Mouse (Mus musculus): ENCODE measurements around the gene Shroom2. TPM values are rescaled to one million over a fixed set of nuclear protein-coding genes. Genes with fewer than 3 reads are reported as not detected.

The Shroom2 gene
- polyA plus RNA-seq, 1 experiment from 2014 or later, result 14.3 TPM

DNA sequence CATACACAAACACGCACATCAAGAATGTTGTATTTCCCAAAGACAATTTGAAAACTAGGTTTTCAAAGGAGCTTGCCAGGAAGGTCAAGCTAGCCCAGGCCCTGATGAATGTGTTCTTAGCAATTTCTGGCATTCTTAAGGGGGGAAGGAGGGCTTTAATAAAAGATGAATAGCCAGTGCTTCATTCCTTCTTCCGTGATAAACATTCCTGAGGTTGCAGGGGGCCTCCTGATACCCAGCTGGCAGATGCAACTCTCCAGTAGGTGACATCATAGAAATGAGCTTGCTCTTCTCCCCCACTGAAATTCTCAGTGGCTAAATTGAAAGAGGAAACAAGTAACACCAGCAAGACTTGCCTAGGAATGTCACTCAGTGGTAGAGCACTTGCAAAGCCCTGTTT lies 5.1 kb downstream of the Shroom2 start:
- DNase-seq (ENCODE audit: low spot score), result no peak
- no peaks in the 10 kb centered on the region for H3K4me1 ChIP-seq (replicated peaks; ENCODE audit: control insufficient read depth, insufficient read depth, low read length)
- ATAC-seq (ENCODE audit: low FRiP score), result no peak

DNA sequence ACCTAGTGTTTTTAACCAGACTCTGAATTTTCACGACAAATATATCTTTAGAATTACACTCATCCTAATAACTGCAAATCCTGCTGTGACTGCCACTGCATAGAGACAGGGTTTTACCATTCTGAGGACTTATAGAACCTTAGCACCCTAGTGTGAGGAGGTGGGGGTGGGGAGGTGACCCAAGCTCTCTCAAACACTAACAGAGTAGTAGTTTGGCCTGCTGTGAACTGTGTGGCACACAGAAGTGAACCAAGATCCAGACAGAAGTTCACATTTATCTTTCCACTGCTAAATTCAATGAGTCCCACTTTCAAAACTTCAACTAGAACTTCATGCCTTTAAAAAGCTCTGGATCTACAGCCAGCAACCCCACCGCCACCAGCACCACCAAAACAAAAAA lies 6.4 kb downstream of the Shroom2 start:
- DNase-seq (ENCODE audit: low spot score), result no peak
- Histone ChIP-seq H3K4me3 (ENCODE audit: low read depth, low read length) (no peak overlapping the region), H3K9me3 (ENCODE audit: control insufficient read depth, low read length) (no peaks in the 10 kb centered on the region), H3K9ac (ENCODE audit: low read depth, low read length) (no peak overlapping the region), H3K36me3 (ENCODE audit: control insufficient read depth, insufficient read depth, low read length) (no peaks in the 10 kb centered on the region), H3K27me3 (ENCODE audit: control insufficient read depth, insufficient read depth, low read length) (no peaks in the 10 kb centered on the region; the same call in 1 of the 2 replicates), H3K4me2 (replicated peaks; ENCODE audit: low read depth, low read length) (no peak overlapping the region), H3K27ac (ENCODE audit: low read depth, low read length) (no peak overlapping the region), H3K4me1 (replicated peaks; ENCODE audit: control insufficient read depth, insufficient read depth, low read length) (no peaks in the 10 kb centered on the region)
- ATAC-seq (ENCODE audit: low FRiP score), result no peak
- 64% methylated on average over 2 of the region's 2 CpGs for WGBS

More for the DNA sequence above, 5.1 kb downstream of the Shroom2 start:
- Histone ChIP-seq H3K4me2 (replicated peaks; ENCODE audit: low read depth, low read length) (no peak overlapping the region), H3K4me3 (ENCODE audit: low read depth, low read length) (no peak overlapping the region), H3K27ac (ENCODE audit: low read depth, low read length) (no peak overlapping the region), H3K9ac (ENCODE audit: low read depth, low read length) (no peak overlapping the region), H3K27me3 (ENCODE audit: control insufficient read depth, insufficient read depth, low read length) (peaks cover 6% of the 10 kb centered on the region), H3K36me3 (ENCODE audit: control insufficient read depth, insufficient read depth, low read length) (no peaks in the 10 kb centered on the region), H3K9me3 (ENCODE audit: control insufficient read depth, low read length) (no peaks in the 10 kb centered on the region)
- 46% methylated on average over 2 of the region's 2 CpGs for WGBS

GRCm38 (mm10) chrX:152762437-152762836 lies 6.8 kb downstream of the Shroom2 start:
- H3K4me1 ChIP-seq (replicated peaks; ENCODE audit: control insufficient read depth, insufficient read depth, low read length), result no peaks in the 10 kb centered on the region
- no peak overlapping the region for H3K9ac ChIP-seq (ENCODE audit: low read depth, low read length)
- no peaks in the 10 kb centered on the region; the same call in 1 of the 2 replicates for H3K27me3 ChIP-seq (ENCODE audit: control insufficient read depth, insufficient read depth, low read length)
- WGBS, result 61% methylated on average over 2 of the region's 2 CpGs
- no peaks in the 10 kb centered on the region for H3K36me3 ChIP-seq (ENCODE audit: control insufficient read depth, insufficient read depth, low read length)
- no peak for ATAC-seq (ENCODE audit: low FRiP score)
- no peak overlapping the region for H3K27ac ChIP-seq (ENCODE audit: low read depth, low read length)
- no peak overlapping the region for H3K4me3 ChIP-seq (ENCODE audit: low read depth, low read length)
- H3K4me2 ChIP-seq (replicated peaks; ENCODE audit: low read depth, low read length), result no peak overlapping the region
- no peaks in the 10 kb centered on the region for H3K9me3 ChIP-seq (ENCODE audit: control insufficient read depth, low read length)
- DNase-seq (ENCODE audit: low spot score), result no peak

GRCm38 (mm10) chrX:152756293-152756692 lies 13.0 kb downstream of the Shroom2 start:
- no peaks in the 10 kb centered on the region for H3K36me3 ChIP-seq (ENCODE audit: control insufficient read depth, insufficient read depth, low read length)
- H3K9me3 ChIP-seq (ENCODE audit: control insufficient read depth, low read length), result no peaks in the 10 kb centered on the region
- H3K9ac ChIP-seq (ENCODE audit: low read depth, low read length), result no peak overlapping the region
- no peak overlapping the region for H3K4me3 ChIP-seq (ENCODE audit: low read depth, low read length)
- no peak for ATAC-seq (ENCODE audit: low FRiP score)
- no peaks in the 10 kb centered on the region for H3K4me1 ChIP-seq (replicated peaks; ENCODE audit: control insufficient read depth, insufficient read depth, low read length)
- H3K27ac ChIP-seq (ENCODE audit: low read depth, low read length), result no peak overlapping the region
- H3K4me2 ChIP-seq (replicated peaks; ENCODE audit: low read depth, low read length), result no peak overlapping the region
- DNase-seq (ENCODE audit: low spot score), result no peak
- WGBS, result 95% methylated on average over 5 of the region's 5 CpGs
- H3K27me3 ChIP-seq (ENCODE audit: control insufficient read depth, insufficient read depth, low read length), result no peaks in the 10 kb centered on the region

DNA sequence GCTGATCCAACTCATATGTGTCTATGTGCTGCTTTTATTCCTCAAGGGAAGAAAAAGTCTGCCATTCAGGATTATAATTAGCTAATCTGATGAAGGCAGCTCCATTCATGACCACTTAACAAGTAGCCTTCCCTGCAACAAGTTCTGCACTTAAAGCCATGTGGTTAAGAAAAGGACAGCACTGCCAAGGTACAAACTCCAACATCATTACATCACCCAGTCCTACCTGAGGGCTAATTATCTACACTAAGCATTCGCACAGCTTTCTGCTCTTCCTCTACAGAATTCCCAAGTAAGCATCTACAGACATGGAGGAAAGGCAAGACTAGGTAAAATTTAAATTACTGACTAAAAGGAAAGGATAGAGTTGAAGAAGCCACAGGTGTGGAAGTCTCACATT lies 13.4 kb downstream of the Shroom2 start:
- DNase-seq (ENCODE audit: low spot score) (no peak), ATAC-seq (ENCODE audit: low FRiP score) (no peak)
- Histone ChIP-seq H3K27ac (ENCODE audit: low read depth, low read length) (no peak overlapping the region), H3K9ac (ENCODE audit: low read depth, low read length) (no peak overlapping the region), H3K27me3 (ENCODE audit: control insufficient read depth, insufficient read depth, low read length) (no peaks in the 10 kb centered on the region), H3K36me3 (ENCODE audit: control insufficient read depth, insufficient read depth, low read length) (no peaks in the 10 kb centered on the region), H3K4me2 (replicated peaks; ENCODE audit: low read depth, low read length) (no peak overlapping the region), H3K4me3 (ENCODE audit: low read depth, low read length) (no peak overlapping the region), H3K9me3 (ENCODE audit: control insufficient read depth, low read length) (no peaks in the 10 kb centered on the region), H3K4me1 (replicated peaks; ENCODE audit: control insufficient read depth, insufficient read depth, low read length) (no peaks in the 10 kb centered on the region)
- 94% methylated on average over 1 of the region's 1 CpGs for WGBS

- no peak for ATAC-seq (ENCODE audit: low FRiP score)
- no peak overlapping the region for H3K4me2 ChIP-seq (replicated peaks; ENCODE audit: low read depth, low read length)
- H3K27ac ChIP-seq (ENCODE audit: low read depth, low read length), result no peak overlapping the region
- peaks cover 6% of the 10 kb centered on the region; the same call in 1 of the 2 replicates for H3K27me3 ChIP-seq (ENCODE audit: control insufficient read depth, insufficient read depth, low read length)
- H3K9me3 ChIP-seq (ENCODE audit: control insufficient read depth, low read length), result no peaks in the 10 kb centered on the region
- WGBS, result 80% methylated on average over 2 of the region's 2 CpGs
- no peak overlapping the region for H3K9ac ChIP-seq (ENCODE audit: low read depth, low read length)
- no peaks in the 10 kb centered on the region for H3K36me3 ChIP-seq (ENCODE audit: control insufficient read depth, insufficient read depth, low read length)
- no peaks in the 10 kb centered on the region for H3K4me1 ChIP-seq (replicated peaks; ENCODE audit: control insufficient read depth, insufficient read depth, low read length)
- no peak for DNase-seq (ENCODE audit: low spot score)
- H3K4me3 ChIP-seq (ENCODE audit: low read depth, low read length), result no peak overlapping the region
These were observed 23.3 kb downstream of the Shroom2 start for GRCm38 (mm10) chrX:152745925-152746324.

DNA sequence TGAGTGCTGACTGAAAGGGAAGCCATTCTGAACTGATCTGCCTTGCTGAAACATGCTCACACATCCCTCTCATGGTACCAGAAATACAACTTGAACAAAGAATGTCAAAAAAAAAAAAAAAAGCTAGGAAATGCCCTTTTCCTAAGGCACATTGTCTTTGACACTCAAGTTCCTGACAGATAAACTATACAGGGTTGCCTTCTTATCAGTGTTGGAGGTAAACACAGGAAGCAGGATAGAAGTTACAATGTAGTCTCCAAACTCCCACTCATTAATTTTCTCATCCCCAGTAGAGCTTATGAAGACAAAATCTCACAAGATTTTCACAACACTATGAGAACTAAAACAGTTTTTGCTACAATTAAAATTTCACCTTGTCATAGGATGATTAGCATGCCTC lies 25.6 kb downstream of the Shroom2 start:
- no peak for ATAC-seq (ENCODE audit: low FRiP score)
- DNase-seq (ENCODE audit: low spot score), result no peak
- H3K4me3 ChIP-seq (ENCODE audit: low read depth, low read length), result no peak overlapping the region
- no peaks in the 10 kb centered on the region for H3K36me3 ChIP-seq (ENCODE audit: control insufficient read depth, insufficient read depth, low read length)
- peaks cover 10% of the 10 kb centered on the region; the same call in 1 of the 2 replicates for H3K27me3 ChIP-seq (ENCODE audit: control insufficient read depth, insufficient read depth, low read length)
- H3K27ac ChIP-seq (ENCODE audit: low read depth, low read length), result no peak overlapping the region
- no peak overlapping the region for H3K4me2 ChIP-seq (replicated peaks; ENCODE audit: low read depth, low read length)
- no peaks in the 10 kb centered on the region for H3K4me1 ChIP-seq (replicated peaks; ENCODE audit: control insufficient read depth, insufficient read depth, low read length)
- H3K9ac ChIP-seq (ENCODE audit: low read depth, low read length), result no peak overlapping the region
- H3K9me3 ChIP-seq (ENCODE audit: control insufficient read depth, low read length), result no peaks in the 10 kb centered on the region

- H3K36me3 ChIP-seq (ENCODE audit: control insufficient read depth, insufficient read depth, low read length), result no peaks in the 10 kb centered on the region
- no peak for ATAC-seq (ENCODE audit: low FRiP score)
- H3K27me3 ChIP-seq (ENCODE audit: control insufficient read depth, insufficient read depth, low read length), result peaks cover 10% of the 10 kb centered on the region; the same call in 1 of the 2 replicates
- no peak overlapping the region for H3K9ac ChIP-seq (ENCODE audit: low read depth, low read length)
- no peaks in the 10 kb centered on the region for H3K4me1 ChIP-seq (replicated peaks; ENCODE audit: control insufficient read depth, insufficient read depth, low read length)
- WGBS, result 65% methylated on average over 4 of the region's 4 CpGs
- no peak overlapping the region for H3K4me3 ChIP-seq (ENCODE audit: low read depth, low read length)
- no peak overlapping the region for H3K4me2 ChIP-seq (replicated peaks; ENCODE audit: low read depth, low read length)
- H3K9me3 ChIP-seq (ENCODE audit: control insufficient read depth, low read length), result no peaks in the 10 kb centered on the region
- no peak for DNase-seq (ENCODE audit: low spot score)
- H3K27ac ChIP-seq (ENCODE audit: low read depth, low read length), result no peak overlapping the region
These were observed 30.4 kb downstream of the Shroom2 start for GRCm38 (mm10) chrX:152738759-152739368.

DNA sequence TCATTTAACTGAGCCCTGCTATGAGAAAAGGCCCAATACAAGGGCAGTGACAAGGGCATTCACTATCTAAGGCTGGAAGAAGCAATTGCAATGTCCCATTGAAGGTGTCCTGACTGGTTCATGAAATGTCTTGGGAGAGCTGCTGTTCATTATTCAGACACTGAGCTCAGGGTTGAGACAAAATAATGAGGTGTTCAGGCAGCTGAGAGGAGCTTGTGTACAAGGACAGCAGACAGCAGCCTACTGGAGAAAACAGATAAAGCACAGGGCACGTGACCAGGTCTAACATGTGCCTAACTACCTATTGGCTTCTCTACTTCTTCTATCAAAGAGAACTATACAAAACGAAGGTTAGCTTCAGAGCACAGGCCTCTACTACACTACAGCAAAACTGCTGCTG lies 31.1 kb downstream of the Shroom2 start:
- Histone ChIP-seq H3K4me2 (replicated peaks; ENCODE audit: low read depth, low read length) (no peak overlapping the region), H3K4me1 (replicated peaks; ENCODE audit: control insufficient read depth, insufficient read depth, low read length) (no peaks in the 10 kb centered on the region), H3K27ac (ENCODE audit: low read depth, low read length) (no peak overlapping the region), H3K9ac (ENCODE audit: low read depth, low read length) (no peak overlapping the region), H3K9me3 (ENCODE audit: control insufficient read depth, low read length) (no peaks in the 10 kb centered on the region), H3K4me3 (ENCODE audit: low read depth, low read length) (no peak overlapping the region), H3K27me3 (ENCODE audit: control insufficient read depth, insufficient read depth, low read length) (peaks cover 10% of the 10 kb centered on the region; the same call in 1 of the 2 replicates), H3K36me3 (ENCODE audit: control insufficient read depth, insufficient read depth, low read length) (no peaks in the 10 kb centered on the region)
- ATAC-seq (ENCODE audit: low FRiP score) (no peak), DNase-seq (ENCODE audit: low spot score) (no peak)
- WGBS, result 81% methylated on average over 2 of the region's 2 CpGs
